Mouse (Mus musculus): Measurements from ENCODE around the gene Mtmr14. TPM values are rescaled to one million over a fixed set of nuclear protein-coding genes. Genes with fewer than 3 reads are reported as not detected.
A peak's percentile ranks its signal among the peaks of the same experiment; 100 is the strongest.

The Mtmr14 gene
- polyA plus RNA-seq, 1 experiment from 2014 or later: 34.8 TPM

DNA sequence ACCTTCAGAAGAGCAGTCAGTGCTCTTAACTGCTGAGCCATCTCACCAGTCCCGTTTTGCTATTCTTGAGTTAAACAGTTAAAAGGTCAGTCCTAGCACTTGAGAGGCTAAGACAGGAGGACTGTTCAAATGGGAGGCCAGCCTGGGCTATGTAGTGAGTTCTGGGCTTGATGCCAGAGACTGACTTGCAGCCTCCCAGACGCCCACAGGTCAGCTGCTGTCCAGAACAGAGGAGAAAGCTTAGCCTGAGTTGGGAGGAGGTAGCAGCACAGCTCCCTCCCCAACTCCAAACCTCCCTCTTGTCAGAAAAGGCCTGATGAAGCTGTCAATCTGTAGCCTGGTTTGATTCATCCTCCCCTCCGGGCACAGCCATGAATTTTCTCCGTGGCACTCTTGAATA lies 39.2 kb downstream of the Mtmr14 start:
- ChIA-PET POLR2A (interaction anchor here (0.9 kb wide), 1 partner anchor 8 kb away, joined by 3 read pairs; no protein-coding TSS in a partner anchor), CTCF (no interaction called here)
- DNase-seq (ENCODE audit: low read depth, low spot score) (no peak), ATAC-seq (no peak)
- H3K27me3 ChIP-seq: no peaks in the 10 kb centered on the region
- in situ Hi-C loops (cut with MboI; ENCODE audit: low pct_unique_long_range_greater_than_20kb): no loop called here
- TF ChIP-seq CTCF (IDR thresholded peaks at IDR 0.05): no peak

DNA sequence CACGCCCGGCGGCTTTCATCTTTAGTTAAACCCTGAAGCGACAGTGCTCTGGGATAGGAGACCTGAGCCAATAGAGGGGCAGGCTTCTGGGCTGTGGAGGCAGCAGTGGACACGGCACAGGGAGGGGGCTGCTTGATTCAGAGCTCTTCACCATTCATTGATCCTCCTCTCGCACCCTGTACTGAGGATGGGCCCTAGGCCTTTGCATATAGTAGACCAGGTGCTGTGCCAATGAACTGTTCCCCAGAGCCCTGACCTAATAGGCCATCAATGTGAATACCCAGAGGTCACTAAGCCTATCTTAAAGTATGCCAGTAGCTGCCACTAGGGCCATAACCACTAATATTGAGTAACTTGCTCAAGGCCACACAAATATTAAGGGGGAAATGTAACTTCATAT lies 44.0 kb downstream of the Mtmr14 start:
- no peak for TF ChIP-seq CTCF (IDR thresholded peaks at IDR 0.05)
- CTCF ChIA-PET: interaction anchor here (1.6 kb wide), 1 partner anchor 21 kb away, joined by 4 read pairs; no protein-coding TSS in a partner anchor
- no peak for ATAC-seq
- DNase-seq (ENCODE audit: low read depth, low spot score): no peak
- in situ Hi-C loops (cut with MboI; ENCODE audit: low pct_unique_long_range_greater_than_20kb): no loop called here
- POLR2A ChIA-PET: no interaction called here
- H3K27me3 ChIP-seq: no peaks in the 10 kb centered on the region

DNA sequence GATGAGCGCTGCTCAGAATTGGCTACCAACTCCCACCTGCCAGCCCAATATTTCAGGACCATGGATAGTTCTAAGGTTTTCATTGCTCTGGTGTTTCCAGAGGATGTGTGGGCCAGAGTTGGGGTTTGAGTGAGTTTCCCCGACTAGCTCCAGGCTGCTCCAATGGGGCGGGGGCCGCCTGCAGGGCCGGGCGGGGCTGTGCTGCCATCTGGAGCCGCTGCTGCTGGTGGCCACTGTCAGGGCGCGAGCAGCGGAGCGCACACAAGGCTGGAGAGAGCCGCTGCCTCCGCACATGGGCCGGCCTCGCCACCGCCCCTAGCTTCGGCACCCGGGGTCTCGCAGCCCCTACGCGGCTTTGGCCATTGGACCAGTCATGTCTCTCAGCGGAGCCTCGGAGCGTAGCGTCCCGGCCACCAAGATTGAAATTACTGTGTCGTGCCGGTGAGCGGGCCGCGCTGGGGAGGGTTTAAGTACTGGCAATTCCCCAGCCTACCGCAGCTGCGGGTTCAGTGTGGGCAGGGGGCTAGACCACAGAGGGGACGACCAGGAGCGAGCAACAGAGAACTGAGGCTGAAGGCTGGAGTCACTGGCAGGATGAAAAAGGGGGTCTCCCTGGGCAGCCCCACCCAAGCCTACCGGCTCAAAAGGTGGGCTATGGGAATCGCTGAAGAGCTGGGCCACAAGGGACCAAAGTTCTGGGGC lies 44.6 kb downstream of the Mtmr14 start, which contains the start of gene Cpne9:
TSS of gene Cpne9 (plus strand) at position 207 of the 702 bp plus-strand sequence.
- in situ Hi-C loops (cut with MboI; ENCODE audit: low pct_unique_long_range_greater_than_20kb): no loop called here
- TF ChIP-seq CTCF (IDR thresholded peaks at IDR 0.05): no peak
- ChIA-PET CTCF (interaction anchor here (1.6 kb wide), 1 partner anchor 20 kb away, joined by 4 read pairs; no protein-coding TSS in a partner anchor), POLR2A (no interaction called here)
- ATAC-seq: no peak
- H3K27me3 ChIP-seq: no peaks in the 10 kb centered on the region
- no peak for DNase-seq (ENCODE audit: low read depth, low spot score)

DNA sequence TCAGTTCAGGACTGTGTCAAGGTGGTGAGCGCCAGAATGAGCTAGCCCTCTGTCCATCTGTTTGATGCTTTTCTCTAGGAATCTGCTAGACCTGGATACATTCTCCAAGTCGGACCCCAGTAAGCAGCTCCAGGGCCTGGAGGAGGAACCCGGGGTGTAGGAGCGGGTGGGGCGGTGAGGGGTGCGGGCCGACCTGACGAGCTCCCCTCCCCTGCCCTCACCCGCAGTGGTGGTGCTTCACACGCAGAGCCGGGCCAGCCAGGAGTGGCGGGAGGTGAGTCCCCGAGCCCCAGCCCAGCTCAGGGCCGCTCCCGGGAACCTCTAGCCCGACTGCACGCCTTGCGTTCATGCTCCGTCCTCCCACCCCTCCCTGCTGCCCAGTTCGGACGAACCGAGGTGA lies 45.3 kb downstream of the Mtmr14 start:
- no peaks in the 10 kb centered on the region for H3K27me3 ChIP-seq
- CTCF ChIA-PET: interaction anchor here (1.6 kb wide), 1 partner anchor 20 kb away, joined by 4 read pairs; no protein-coding TSS in a partner anchor
- POLR2A ChIA-PET: no interaction called here
- DNase-seq (ENCODE audit: low read depth, low spot score): no peak
- no peak for ATAC-seq
- no peak for TF ChIP-seq CTCF (IDR thresholded peaks at IDR 0.05)
- in situ Hi-C loops (cut with MboI; ENCODE audit: low pct_unique_long_range_greater_than_20kb): no loop called here

DNA sequence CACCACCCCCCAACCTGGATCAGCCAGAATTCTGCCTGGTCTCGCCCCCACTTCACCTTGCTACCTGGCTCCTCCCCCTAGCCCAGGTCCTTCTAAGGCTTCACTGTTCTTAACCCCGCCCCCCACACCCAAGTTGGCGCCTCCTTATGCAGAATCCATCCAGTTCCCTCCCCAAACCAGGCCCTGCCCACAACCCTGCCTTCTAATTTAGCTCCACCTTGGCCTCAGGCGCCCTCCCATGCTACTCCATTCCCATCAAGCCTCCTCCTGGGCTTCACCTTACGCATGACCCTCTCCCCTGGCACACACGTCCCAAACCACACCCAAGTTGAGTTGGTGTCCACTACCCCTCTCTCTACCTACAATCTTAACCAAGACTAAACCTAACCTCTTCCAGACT lies 45.9 kb downstream of the Mtmr14 start:
- no peak for ATAC-seq

DNA sequence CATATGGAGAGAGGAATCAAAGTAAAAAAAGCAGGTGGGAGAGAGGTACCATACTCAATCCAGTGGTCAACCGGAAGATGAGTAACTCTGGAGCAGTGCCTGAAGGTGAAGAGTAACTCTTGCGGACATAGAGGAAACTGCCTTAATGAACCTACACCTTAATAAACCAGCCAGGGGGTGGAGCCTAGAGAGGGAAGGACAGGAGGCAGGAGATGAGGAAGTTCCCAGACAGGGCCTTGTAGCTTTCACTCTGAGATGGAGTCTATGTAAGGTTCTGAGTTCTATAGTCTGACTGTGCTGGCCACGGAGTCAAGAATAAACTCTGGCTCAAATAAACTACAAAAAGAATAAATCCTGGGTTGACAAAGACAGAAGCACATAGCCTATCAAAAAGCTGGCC lies 47.3 kb downstream of the Mtmr14 start:
- no peaks in the 10 kb centered on the region for H3K27me3 ChIP-seq
- no peak for DNase-seq (ENCODE audit: low read depth, low spot score)
- TF ChIP-seq CTCF (IDR thresholded peaks at IDR 0.05): no peak
- ChIA-PET POLR2A (no interaction called here), CTCF (interaction anchor here (1.0 to 1.5 kb wide), 2 partner anchors 10 to 15 kb away, joined by 3 to 4 read pairs; no protein-coding TSS in a partner anchor)
- in situ Hi-C loops (cut with MboI; ENCODE audit: low pct_unique_long_range_greater_than_20kb): no loop called here
- no peak for ATAC-seq

More for the DNA sequence above, 45.9 kb downstream of the Mtmr14 start:
- POLR2A ChIA-PET: no interaction called here
- no peak for TF ChIP-seq CTCF (IDR thresholded peaks at IDR 0.05)
- in situ Hi-C loops (cut with MboI; ENCODE audit: low pct_unique_long_range_greater_than_20kb): no loop called here
- CTCF ChIA-PET: no interaction called here
- DNase-seq (ENCODE audit: low read depth, low spot score): no peak
- H3K27me3 ChIP-seq: no peaks in the 10 kb centered on the region

DNA sequence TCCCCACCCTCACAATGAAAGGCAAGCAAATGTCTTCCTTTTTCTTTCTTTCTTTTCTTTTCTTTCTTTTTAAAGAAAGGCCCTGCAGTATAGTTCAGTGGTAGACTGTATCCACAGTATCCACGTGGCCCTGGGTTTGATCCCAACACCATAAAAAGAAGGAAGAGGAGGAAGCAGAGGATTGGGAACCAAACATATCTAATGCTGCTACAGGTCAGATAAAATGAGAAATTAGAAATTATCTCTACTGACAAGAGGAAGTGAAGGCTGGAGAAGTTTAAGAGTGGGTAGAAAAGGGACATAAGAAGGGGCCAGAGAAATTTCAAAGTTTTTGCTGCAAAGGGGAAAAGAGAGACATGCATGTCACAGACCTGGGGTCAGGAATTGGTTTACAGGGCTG lies 48.7 kb downstream of the Mtmr14 start:
- DNase-seq (ENCODE audit: low read depth, low spot score) (no peak), ATAC-seq (no peak)
- TF ChIP-seq CTCF (IDR thresholded peaks at IDR 0.05): no peak
- ChIA-PET CTCF (no interaction called here), POLR2A (no interaction called here)
- H3K27me3 ChIP-seq: no peaks in the 10 kb centered on the region
- in situ Hi-C loops (cut with MboI; ENCODE audit: low pct_unique_long_range_greater_than_20kb): no loop called here

DNA sequence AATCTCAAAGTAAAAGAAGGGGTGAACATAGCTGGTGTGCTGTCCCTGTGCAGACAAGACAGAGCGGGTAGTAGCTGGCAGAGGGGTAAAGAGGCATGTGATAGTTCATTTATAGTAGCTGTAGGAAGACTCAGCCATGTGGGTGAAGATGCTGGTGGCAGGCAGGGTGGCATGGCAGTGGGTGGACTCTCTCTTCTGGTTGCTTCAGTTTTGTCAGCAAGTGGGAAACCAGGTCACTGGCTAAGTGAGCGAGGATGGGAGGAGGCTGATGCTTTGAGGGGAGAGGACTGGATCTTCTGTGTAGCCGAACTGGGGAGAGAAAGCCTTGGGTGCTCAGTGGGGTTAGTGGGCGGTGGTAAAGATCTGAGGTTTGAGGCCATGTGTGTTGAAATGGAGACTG lies 49.6 kb downstream of the Mtmr14 start:
- no peak for TF ChIP-seq CTCF (IDR thresholded peaks at IDR 0.05)
- no peak for DNase-seq (ENCODE audit: low read depth, low spot score)
- H3K27me3 ChIP-seq: no peaks in the 10 kb centered on the region
- ChIA-PET CTCF (interaction anchor here (1.1 kb wide), 1 partner anchor 15 kb away, joined by 4 read pairs; no protein-coding TSS in a partner anchor), POLR2A (no interaction called here)
- ATAC-seq: no peak
- in situ Hi-C loops (cut with MboI; ENCODE audit: low pct_unique_long_range_greater_than_20kb): no loop called here

DNA sequence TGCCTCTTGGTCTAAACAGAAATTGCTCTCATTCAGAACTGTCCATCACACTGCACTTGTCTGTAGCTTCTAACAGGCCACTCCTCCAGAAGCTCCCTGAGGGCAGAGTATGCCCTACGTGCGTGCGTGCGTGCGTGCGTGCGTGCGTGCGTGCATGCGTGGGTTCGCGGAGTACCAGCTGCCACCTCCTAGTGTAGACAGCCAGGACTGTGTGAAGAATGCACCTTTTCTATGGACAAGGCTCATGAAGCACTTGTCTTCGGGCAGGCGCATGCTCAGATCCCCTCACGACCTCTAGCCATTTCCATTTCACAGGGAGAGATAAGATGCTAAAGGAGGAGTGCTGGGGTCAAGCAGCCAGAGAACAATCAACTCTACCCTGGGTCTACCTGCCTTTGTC lies 51.7 kb downstream of the Mtmr14 start:
- ChIA-PET CTCF (no interaction called here), POLR2A (no interaction called here)
- in situ Hi-C loops (cut with MboI; ENCODE audit: low pct_unique_long_range_greater_than_20kb): no loop called here
- DNase-seq (ENCODE audit: low read depth, low spot score) (no peak), ATAC-seq (no peak)
- H3K27me3 ChIP-seq: no peaks in the 10 kb centered on the region
- TF ChIP-seq CTCF (IDR thresholded peaks at IDR 0.05): no peak

DNA sequence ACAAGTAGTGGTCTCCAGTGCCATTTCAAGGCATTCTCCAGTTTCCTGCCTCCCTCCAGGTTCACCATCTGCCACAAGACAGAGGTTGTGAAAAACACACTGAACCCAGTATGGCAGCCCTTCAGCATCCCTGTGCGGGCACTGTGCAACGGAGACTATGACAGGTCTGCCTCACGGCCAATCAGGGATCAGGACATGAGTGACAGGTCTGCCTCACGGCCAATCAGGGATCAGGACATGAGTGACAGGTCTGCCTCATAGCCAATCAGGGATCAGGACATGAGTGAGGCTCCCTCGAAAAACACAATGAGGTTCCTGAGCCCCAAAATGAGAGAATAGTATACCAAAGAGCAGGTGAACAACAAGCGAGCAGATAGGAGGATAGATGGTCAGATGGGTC lies 52.7 kb downstream of the Mtmr14 start:
- DNase-seq (ENCODE audit: low read depth, low spot score) (no peak), ATAC-seq (no peak)
- ChIA-PET POLR2A (no interaction called here), CTCF (interaction anchor here (1.0 to 1.5 kb wide), 2 partner anchors 12 to 25 kb away, joined by 3 read pairs; no protein-coding TSS in a partner anchor)
- in situ Hi-C loops (cut with MboI; ENCODE audit: low pct_unique_long_range_greater_than_20kb): no loop called here
- H3K27me3 ChIP-seq: no peaks in the 10 kb centered on the region
- TF ChIP-seq CTCF (IDR thresholded peaks at IDR 0.05): no peak

DNA sequence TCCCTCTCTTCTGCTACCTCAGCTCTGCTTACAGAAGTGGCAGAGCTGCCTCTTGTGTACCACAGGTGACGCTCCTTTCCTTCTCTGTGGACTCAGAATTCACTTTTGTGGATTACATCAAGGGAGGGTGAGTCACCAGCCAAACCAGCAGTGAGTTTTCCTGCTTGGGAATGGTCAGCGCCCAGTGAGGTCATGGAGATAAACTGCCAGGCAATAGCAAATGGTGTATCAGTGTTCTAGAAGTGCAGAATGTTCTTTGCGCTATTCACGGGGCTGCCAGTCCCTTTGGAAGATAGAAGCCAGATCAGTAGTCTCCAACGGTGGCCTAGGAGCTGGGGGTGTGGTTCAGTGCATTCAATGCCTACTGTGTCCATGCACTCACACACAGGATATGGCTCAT lies 55.3 kb downstream of the Mtmr14 start:
- POLR2A ChIA-PET: no interaction called here
- CTCF ChIA-PET: interaction anchor here (1.1 to 1.5 kb wide), 2 partner anchors 8 to 9 kb away, joined by 3 to 4 read pairs; no protein-coding TSS in a partner anchor
- in situ Hi-C loops (cut with MboI; ENCODE audit: low pct_unique_long_range_greater_than_20kb): no loop called here
- ATAC-seq (peak; percentile 34), DNase-seq (ENCODE audit: low read depth, low spot score) (no peak)
- no peak for TF ChIP-seq CTCF (IDR thresholded peaks at IDR 0.05)
- no peaks in the 10 kb centered on the region for H3K27me3 ChIP-seq

All from Patski (cell line).